Mouse (Mus musculus) MEL (cell line): ENCODE data around the gene BC051665.

Source experiments
- CTCF ChIP-seq, 3 experiments: IDR thresholded peaks in 2 of 3; conservative IDR thresholded peaks in 1 of 3; 2 replicates each; pipeline ENCODE4 v1.5.1; 2011 to 2012; ENCODE audit warnings: low read length in 3 of 3, low read depth in 2 of 3, mild to moderate bottlenecking in 2 of 3, improper control_type of control experiment in 1 of 3, inconsistent platforms in 1 of 3, mixed read lengths in 1 of 3, moderate library complexity in 1 of 3; ENCODE audit not compliant: control insufficient read depth in 1 of 3, insufficient read depth in 1 of 3, poor library complexity in 1 of 3, severe bottlenecking in 1 of 3
- GATA1 ChIP-seq: IDR thresholded peaks from 2 replicates; pipeline ENCODE4 v1.6.1; 2011; ENCODE audit warnings: low read depth, low read length, improper control_type of control experiment
- POLR2A ChIP-seq, 2 experiments: IDR thresholded peaks; 2 replicates each; pipeline ENCODE4 v1.6.1; 2011 to 2012; ENCODE audit warnings: low read length in 2 of 2, mild to moderate bottlenecking in 2 of 2, control low read depth in 1 of 2, improper control_type of control experiment in 1 of 2, low read depth in 1 of 2, moderate library complexity in 1 of 2; ENCODE audit not compliant: control insufficient read depth in 1 of 2, insufficient read depth in 1 of 2, poor library complexity in 1 of 2
- USF2 ChIP-seq, 2 experiments: IDR thresholded peaks; 2 replicates each; pipeline ENCODE4 v1.6.1; 2011 to 2012; ENCODE audit warnings: improper control_type of control experiment in 2 of 2, low read length in 2 of 2, borderline replicate concordance in 1 of 2, inconsistent platforms in 1 of 2, low read depth in 1 of 2, mild to moderate bottlenecking in 1 of 2; ENCODE audit not compliant: insufficient read depth in 1 of 2

DNA sequence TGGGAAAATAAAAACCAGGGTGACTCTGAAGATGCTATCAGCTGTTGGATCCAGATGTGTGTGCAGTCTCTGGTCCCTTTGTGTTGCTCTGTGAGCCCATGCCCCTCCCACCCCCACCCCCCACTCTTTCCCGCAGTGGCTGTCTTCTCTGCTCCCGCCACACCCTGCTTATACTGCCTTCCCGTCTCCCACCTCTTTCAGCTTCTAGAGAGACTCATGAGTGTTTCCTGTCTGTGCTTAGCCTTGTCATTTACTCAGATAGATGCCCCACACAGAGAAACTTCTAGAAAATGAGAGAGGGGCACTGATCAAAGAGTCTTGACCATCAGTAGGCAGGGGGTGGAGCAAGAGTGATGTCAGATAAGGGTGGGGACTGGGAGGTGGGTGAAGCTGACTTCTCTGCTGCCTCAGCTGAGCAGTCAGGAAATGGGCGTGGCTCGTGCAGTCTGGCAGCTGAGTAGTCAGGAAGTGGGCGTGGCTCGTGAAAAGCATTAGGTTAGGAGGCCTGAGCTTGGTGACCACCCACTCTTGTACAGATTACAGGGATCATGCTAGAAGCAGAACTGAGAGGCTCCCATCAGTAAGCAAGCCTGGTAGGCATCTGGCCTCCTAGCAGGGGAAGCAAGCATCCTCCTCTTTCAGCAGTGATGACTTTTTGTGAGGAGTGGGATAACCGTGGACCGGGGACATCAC is 48.4 kb downstream of the BC051665 start:
- TF ChIP-seq POLR2A (IDR thresholded peaks at IDR 0.05; ENCODE audit: control insufficient read depth in 1 of 2, insufficient read depth in 1 of 2, low read depth in 1 of 2, low read length in 2 of 2, poor library complexity in 1 of 2) (peak in 1 of 2 experiments; percentile 58; a peak in 2 of 4 replicates), CTCF (IDR thresholded peaks at IDR 0.05 in 2 of 3, conservative IDR thresholded peaks at IDR 0.05 in 1 of 3; ENCODE audit: control insufficient read depth in 1 of 3, insufficient read depth in 1 of 3, low read depth in 2 of 3, low read length in 3 of 3, poor library complexity in 1 of 3, severe bottlenecking in 1 of 3) (no peak), USF2 (IDR thresholded peaks at IDR 0.05; ENCODE audit: borderline replicate concordance in 1 of 2, insufficient read depth in 1 of 2, low read depth in 1 of 2, low read length in 2 of 2) (no peak), GATA1 (no peak)
